Mouse (Mus musculus): Measurements from ENCODE around the gene Pdx1. TPM values are rescaled to one million over a fixed set of nuclear protein-coding genes. Genes with fewer than 3 reads are reported as not detected.

Gene Pdx1
- total and polyA plus RNA-seq, 3 experiments = not detected

GRCm38 (mm10) chr5:147235406-147236309 lies 34.1 kb upstream of the Pdx1 start:
- no peak for DNase-seq (ENCODE audit: low read depth, low spot score)
- no peaks in the 10 kb centered on the region for H3K9me3 ChIP-seq (replicated peaks; ENCODE audit: insufficient read depth, low read length)
- TF ChIP-seq GATA1 (IDR thresholded peaks at IDR 0.05; ENCODE audit: low read depth, low read length) = no peak
- TF ChIP-seq BHLHE40 (IDR thresholded peaks at IDR 0.05; ENCODE audit: borderline replicate concordance, low read depth, low read length) = no peak
- no peak for TF ChIP-seq MAFK (IDR thresholded peaks at IDR 0.05; ENCODE audit: borderline replicate concordance, low read depth, low read length)
- no peak for TF ChIP-seq KAT2A (conservative IDR thresholded peaks at IDR 0.05; ENCODE audit: low read depth, low read length)
- TF ChIP-seq RCOR1 (IDR thresholded peaks at IDR 0.05; ENCODE audit: low read depth, low read length) = no peak
- TF ChIP-seq CHD2 (IDR thresholded peaks at IDR 0.05; ENCODE audit: low read length) = no peak
- TF ChIP-seq GABPA (IDR thresholded peaks at IDR 0.05; ENCODE audit: low read depth, low read length) = no peak
- no peak for TF ChIP-seq ZKSCAN1 (IDR thresholded peaks at IDR 0.05; ENCODE audit: low read depth, low read length)
- TF ChIP-seq ZNF384 (IDR thresholded peaks at IDR 0.05; ENCODE audit: low read depth, low read length) = no peak
- no peak for TF ChIP-seq ETS1 (IDR thresholded peaks at IDR 0.05; ENCODE audit: low read depth, low read length)
- TF ChIP-seq EP300 (IDR thresholded peaks at IDR 0.05; ENCODE audit: low read depth in 1 of 2, low read length in 2 of 2) = no peak
- TF ChIP-seq POLR2AphosphoS5 (IDR thresholded peaks at IDR 0.05; ENCODE audit: borderline replicate concordance, low read depth, low read length) = no peak
- no peak for TF ChIP-seq ELF1 (IDR thresholded peaks at IDR 0.05; ENCODE audit: low read depth, low read length)
- no peak for TF ChIP-seq SMC3 (IDR thresholded peaks at IDR 0.05; ENCODE audit: low read depth, low read length)
- TF ChIP-seq NRF1 (IDR thresholded peaks at IDR 0.05; ENCODE audit: insufficient read depth, low read depth, low read length, poor library complexity, severe bottlenecking) = no peak
- no peaks in the 10 kb centered on the region for H3K79me2 ChIP-seq (ENCODE audit: control insufficient read depth, insufficient read depth, low read length, poor library complexity)
- no peaks in the 10 kb centered on the region for H3K27me3 ChIP-seq (ENCODE audit: control insufficient read depth in 1 of 2, insufficient read depth in 2 of 2, low read length in 2 of 2)
- H3K36me3 ChIP-seq (ENCODE audit: control insufficient read depth in 1 of 2, insufficient read depth in 2 of 2, low read length in 2 of 2) = no peaks in the 10 kb centered on the region
- H3K4me3 ChIP-seq (ENCODE audit: control insufficient read depth in 1 of 2, insufficient read depth in 1 of 2, low read depth in 2 of 2, low read length in 2 of 2) = no peak overlapping the region
- no peak overlapping the region for H3K27ac ChIP-seq (ENCODE audit: control insufficient read depth, low read depth, low read length)
- no peaks in the 10 kb centered on the region for H3K4me1 ChIP-seq (ENCODE audit: control insufficient read depth in 1 of 2, insufficient read depth in 2 of 2, low read length in 2 of 2)
- no peak overlapping the region for H3K9ac ChIP-seq (ENCODE audit: control insufficient read depth, low read depth, low read length, poor library complexity, severe bottlenecking)

DNA sequence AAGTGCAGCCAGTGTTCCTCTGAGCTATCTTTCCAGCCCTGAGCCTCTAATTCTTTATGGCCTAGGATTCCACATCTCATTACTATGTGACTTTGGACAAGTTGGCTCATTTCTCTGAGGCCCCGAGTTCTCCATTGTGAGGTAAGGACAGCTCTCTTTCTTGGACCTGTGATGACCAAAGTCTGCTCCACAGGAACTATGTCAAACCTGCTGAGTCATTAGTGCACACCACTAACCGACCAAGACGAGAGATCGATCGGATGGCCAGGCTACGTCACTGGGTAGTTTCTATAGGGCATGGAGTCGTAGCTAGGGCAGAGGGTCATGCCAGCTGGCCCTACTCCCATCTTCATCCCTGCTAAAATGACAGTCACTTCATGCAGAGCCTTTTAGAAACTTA lies 25.9 kb upstream of the Pdx1 start:
- no peak overlapping the region for H3K27ac ChIP-seq (ENCODE audit: control insufficient read depth, low read depth, low read length)
- H3K9me3 ChIP-seq (replicated peaks; ENCODE audit: insufficient read depth, low read length) = no peaks in the 10 kb centered on the region
- DNase-seq (ENCODE audit: low read depth, low spot score) = no peak
- TF ChIP-seq TAL1 (IDR thresholded peaks at IDR 0.05; ENCODE audit: low read length) (no peak), TCF12 (IDR thresholded peaks at IDR 0.05; ENCODE audit: low read depth, low read length) (no peak), MXI1 (IDR thresholded peaks at IDR 0.05; ENCODE audit: low read depth, low read length) (no peak), ZKSCAN1 (IDR thresholded peaks at IDR 0.05; ENCODE audit: low read depth, low read length) (no peak), E2F4 (IDR thresholded peaks at IDR 0.05; ENCODE audit: borderline replicate concordance, low read depth, low read length) (no peak), USF2 (IDR thresholded peaks at IDR 0.05; ENCODE audit: borderline replicate concordance in 1 of 2, insufficient read depth in 1 of 2, low read depth in 1 of 2, low read length in 2 of 2) (no peak), RAD21 (IDR thresholded peaks at IDR 0.05; ENCODE audit: low read depth, low read length) (no peak), POLR2AphosphoS2 (IDR thresholded peaks at IDR 0.05; ENCODE audit: low read length) (no peak), USF1 (IDR thresholded peaks at IDR 0.05; ENCODE audit: low read depth, low read length) (no peak), UBTF (IDR thresholded peaks at IDR 0.05; ENCODE audit: borderline replicate concordance, insufficient read depth, low read depth, low read length) (no peak), RCOR1 (IDR thresholded peaks at IDR 0.05; ENCODE audit: low read depth, low read length) (no peak)
- no peaks in the 10 kb centered on the region for H3K36me3 ChIP-seq (ENCODE audit: control insufficient read depth in 1 of 2, insufficient read depth in 2 of 2, low read length in 2 of 2)
- no peak overlapping the region for H3K4me3 ChIP-seq (ENCODE audit: control insufficient read depth in 1 of 2, insufficient read depth in 1 of 2, low read depth in 2 of 2, low read length in 2 of 2)
- no peak overlapping the region for H3K9ac ChIP-seq (ENCODE audit: control insufficient read depth, low read depth, low read length, poor library complexity, severe bottlenecking)
- no peaks in the 10 kb centered on the region for H3K4me1 ChIP-seq (ENCODE audit: control insufficient read depth in 1 of 2, insufficient read depth in 2 of 2, low read length in 2 of 2)
- H3K79me2 ChIP-seq (ENCODE audit: control insufficient read depth, insufficient read depth, low read length, poor library complexity) = no peaks in the 10 kb centered on the region
- no peaks in the 10 kb centered on the region for H3K27me3 ChIP-seq (ENCODE audit: control insufficient read depth in 1 of 2, insufficient read depth in 2 of 2, low read length in 2 of 2)

Measured in MEL (cell line).